Mouse (Mus musculus) left cerebral cortex, adult 8-10 months (tissue): ENCODE results near the gene Tor1a. TPM values are rescaled to one million over a fixed set of nuclear protein-coding genes. Genes with fewer than 3 reads are reported as not detected.
"Not testable (repeated sequence)": the region's sequence is repeated elsewhere in the genome, so short reads cannot be mapped to it uniquely, and the experiment has no call there.

ENCODE experiments used
- DNase-seq, 2 experiments: peaks; one replicate each; pipeline ENCODE4 v3.0.0; 2022; ENCODE audit warnings: low spot score in 2 of 2
- total RNA-seq, 4 experiments: library from RNA; stranded (reverse); gene quantifications; 2 replicates each; pipeline ENCODE4 v1.2.4; 2022

Gene Tor1a
- total RNA-seq, 4 experiments from 2014 or later, result 34.4 to 45.2 (median 37.9) TPM

DNA sequence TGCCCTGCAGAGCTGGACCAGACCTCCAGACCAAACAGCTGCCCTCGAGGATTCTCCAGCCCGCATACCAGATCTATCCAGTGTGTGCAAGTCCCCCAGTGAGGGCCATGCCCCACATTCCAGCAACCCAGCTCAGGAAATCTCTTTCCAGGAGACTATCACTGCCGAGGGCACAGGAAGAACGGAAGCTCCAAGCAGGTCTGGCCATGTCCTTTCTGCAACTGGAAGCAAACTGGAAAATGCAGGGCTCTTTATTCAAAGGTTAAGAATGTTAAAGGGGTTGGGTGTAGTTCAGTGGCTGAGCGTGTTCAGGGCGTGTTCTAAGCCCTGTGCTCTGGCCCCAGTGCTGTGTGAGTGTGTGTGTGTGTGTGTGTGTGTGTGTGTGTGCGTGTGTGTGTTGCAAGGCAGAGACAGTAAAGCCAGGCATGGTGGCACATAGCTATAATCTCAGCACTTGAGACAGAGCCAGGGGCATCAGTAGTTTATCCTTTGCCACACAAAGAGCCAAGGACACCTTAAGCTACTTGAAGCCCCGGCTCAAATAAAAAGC is 48.9 kb downstream of the Tor1a start:
- DNase-seq, result no peak

DNA sequence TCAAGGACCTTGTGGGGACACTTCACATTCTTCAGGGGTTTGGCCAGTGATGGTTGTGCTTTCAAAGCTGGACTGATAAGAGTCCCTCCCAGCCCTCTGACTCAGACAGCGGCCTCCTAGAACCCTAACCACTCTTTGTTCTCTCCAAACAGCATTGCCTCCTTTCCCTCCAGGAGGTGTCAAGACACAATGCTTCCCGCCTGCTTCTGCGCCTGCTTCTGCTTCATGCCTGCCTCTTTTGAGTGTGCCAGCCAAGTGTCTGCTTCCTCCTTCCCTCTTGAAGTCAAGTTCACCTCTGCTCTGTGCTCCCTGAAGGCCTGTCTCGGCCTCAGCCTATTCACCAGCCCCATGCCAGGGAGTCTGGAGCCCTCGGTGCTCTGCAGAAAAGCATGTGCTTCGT is 49.6 kb downstream of the Tor1a start:
- no peak for DNase-seq

GRCm38 (mm10) chr2:30917649-30918048 is 50.1 kb downstream of the Tor1a start:
- DNase-seq, result peak in 1 of 2 experiments; percentile 34

- DNase-seq, result not testable (repeated sequence)
Measured at GRCm38 (mm10) chr2:30915933-30916332, 51.8 kb downstream of the Tor1a start.

GRCm38 (mm10) chr2:30915376-30915775 is 52.4 kb downstream of the Tor1a start:
- DNase-seq, result no peak

DNA sequence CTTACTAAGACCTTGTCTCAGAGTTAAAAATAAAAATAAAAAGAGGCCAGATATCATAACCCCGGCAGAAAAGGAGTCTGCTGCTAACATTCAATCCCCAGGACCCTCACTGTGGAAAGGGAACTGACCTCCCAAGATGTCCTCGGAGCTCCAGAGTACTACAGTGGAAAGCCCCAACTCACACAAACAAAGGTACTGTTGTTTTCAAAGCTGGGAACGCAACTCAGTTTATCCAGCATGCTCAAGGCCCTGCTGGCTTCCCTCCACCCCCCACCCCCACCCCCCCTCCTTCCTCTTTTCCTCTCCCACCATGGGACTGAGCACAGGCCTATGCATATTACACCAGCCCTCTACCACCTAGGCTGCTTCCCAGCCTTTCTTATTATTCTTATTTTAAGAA is 52.9 kb downstream of the Tor1a start:
- no peak for DNase-seq

DNA sequence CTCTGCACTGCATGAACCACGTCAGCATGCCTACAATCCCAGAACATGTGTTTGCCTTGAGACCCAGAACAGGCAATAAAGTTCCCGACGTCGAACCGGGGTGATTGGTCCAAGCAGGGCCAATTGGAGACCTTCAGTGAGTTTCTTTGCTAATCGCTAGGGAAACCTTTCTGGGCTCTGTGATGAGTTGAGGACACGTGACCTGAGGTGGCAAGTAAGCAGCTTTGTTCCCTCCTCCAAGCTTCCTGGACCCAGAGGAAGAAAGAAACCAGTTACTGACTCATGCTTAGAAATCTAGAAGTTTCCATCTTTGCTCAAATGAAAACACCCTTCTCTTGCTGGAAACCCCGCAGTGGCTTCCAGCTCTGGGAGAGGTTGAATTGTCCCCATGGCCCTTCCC is 54.7 kb downstream of the Tor1a start:
- no peak for DNase-seq

- no peak for DNase-seq
Measured at GRCm38 (mm10) chr2:30912291-30912773, 55.4 kb downstream of the Tor1a start.

Other genes starting within 250 kb of the Tor1a start
- gene 1700001O22Rik, start 164.3 kb downstream of the Tor1a start, total RNA-seq, result 1 to 10 TPM; 7.7 to 9.5 (median 9.3) TPM
- gene Ntmt1, start 160.1 kb downstream of the Tor1a start, total RNA-seq, result 10 to 100 TPM; 30.5 to 38.9 (median 34.4) TPM
- 10 to 100 TPM; 29.6 to 41.9 (median 38.2) TPM for gene Asb6, start 137.6 kb downstream of the Tor1a start, total RNA-seq
- 1 to 10 TPM; 2.1 to 3.1 (median 2.9) TPM for gene Prrx2, start 133.0 kb downstream of the Tor1a start, total RNA-seq
- 1 to 10 TPM; 4.3 to 7.3 (median 6.9) TPM for gene Ptges, start 38.1 kb downstream of the Tor1a start, total RNA-seq
- 10 to 100 TPM; 25.8 to 29.1 (median 28.0) TPM for gene Tor1b, start 15.0 kb downstream of the Tor1a start, total RNA-seq
- 10 to 100 TPM; 63.7 to 79.7 (median 70.2) TPM for gene BC005624, start 14.3 kb upstream of the Tor1a start, total RNA-seq
- gene Usp20, start 14.3 kb upstream of the Tor1a start, total RNA-seq, result 10 to 100 TPM; 73.0 to 84.0 (median 79.6) TPM
- 100 to 1,000 TPM; 117 to 135 (median 123) TPM for gene Fnbp1, start 174.1 kb upstream of the Tor1a start, total RNA-seq
- gene Gpr107, start 184.4 kb upstream of the Tor1a start, total RNA-seq, result 10 to 100 TPM; 47.0 to 55.6 (median 48.1) TPM